Comparison of ENCODE assay signal across 31 mouse cellular contexts in the genomic region with DNA sequence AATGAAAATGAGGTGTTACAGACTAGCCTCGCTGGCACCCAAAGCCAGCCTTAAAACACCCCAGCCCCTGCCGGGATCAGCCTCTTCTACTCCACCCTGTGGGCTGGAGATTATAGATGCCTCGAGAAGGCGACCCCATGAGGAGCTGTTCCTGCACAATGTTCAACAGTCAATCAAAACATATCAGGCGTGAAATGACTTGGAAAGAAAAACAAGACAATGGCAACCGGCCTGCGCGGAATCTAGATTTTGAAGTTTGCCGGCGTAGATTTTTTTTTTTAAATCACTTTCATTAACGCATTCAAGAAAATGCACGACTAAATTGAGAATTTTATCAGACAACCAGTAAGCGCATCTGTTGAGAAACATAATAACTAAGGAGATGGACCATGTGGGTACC.
DNase-seq lines count a peak whose midpoint lies in the region; ATAC-seq and TF ChIP-seq lines count a peak whose summit lies in the region.
"Had no signal": no experiment of that assay in that cellular context is flagged by ENCODE, and none has a peak within 500 bp of the region (broad histone marks: within the 10 kb centered on the region; RNA-seq: fewer than 3 reads in every experiment).

No protein-coding gene starts in this region.

- WGBS in forebrain, embryonic 10.5 days = 38% methylated on average over 13 of the region's 13 CpGs
- 14% methylated on average over 13 of the region's 13 CpGs for WGBS in forebrain, embryonic 15.5 days
- WGBS in hindbrain, embryonic 11.5 days = 28% methylated on average over 13 of the region's 13 CpGs
- WGBS in hindbrain, embryonic 14.5 days = 13% methylated on average over 13 of the region's 13 CpGs
- 15% methylated on average over 13 of the region's 13 CpGs for WGBS in hindbrain, postnatal 0 days

- no peak for DNase-seq in forebrain, embryonic 10.5 days (ENCODE audit: extremely low spot score, low spot score)
- DNase-seq in hindbrain, embryonic 11.5 days (ENCODE audit: low spot score) = peak; percentile 38
- DNase-seq in hindbrain, embryonic 14.5 days (ENCODE audit: low spot score) = no peak
- DNase-seq in brain, embryonic 14.5 days (ENCODE audit: low read depth) = peak; percentile 67
- DNase-seq in hindbrain, postnatal 0 days (ENCODE audit: low spot score) = peak; percentile 63
- no peak for DNase-seq in adrenal gland, adult (ENCODE audit: inconsistent age in 2 of 2, low spot score in 1 of 2)
- DNase-seq in right cerebral cortex, postnatal 25 days = no peak
- DNase-seq: adrenal gland, postnatal 14 days; cerebellum, adult 18-20 months; cerebellum, postnatal 36 days; gastrocnemius, adult 2 months; gastrocnemius, postnatal 36 days; heart, adult 18-20 months; heart, postnatal 36 days; kidney, adult 11 months; kidney, postnatal 14 days; liver, embryonic 13.5 days; lung, adult 18-20 months; lung, postnatal 4 days; right cerebral cortex, postnatal 4 days; thymus, adult 2 months; thymus, postnatal 36 days had no signal

- H3K4me1 ChIP-seq in forebrain, embryonic 10.5 days = peaks cover 53% of the 10 kb centered on the region
- peaks cover 48% of the 10 kb centered on the region for H3K4me1 ChIP-seq in forebrain, embryonic 15.5 days
- peaks cover 11% of the 10 kb centered on the region for H3K4me1 ChIP-seq in hindbrain, embryonic 11.5 days (replicated peaks; ENCODE audit: control insufficient read depth, insufficient read depth, low read length)
- H3K4me1 ChIP-seq in hindbrain, embryonic 14.5 days (replicated peaks; ENCODE audit: control insufficient read depth, insufficient read depth, low read length) = peaks cover 41% of the 10 kb centered on the region
- peaks cover 15% of the 10 kb centered on the region for H3K4me1 ChIP-seq in hindbrain, postnatal 0 days (ENCODE audit: insufficient read depth, low read length)
- H3K4me1 ChIP-seq: limb, embryonic 15.5 days; liver, embryonic 13.5 days; megakaryocyte, embryonic 14.5 days had no signal

- no peaks in the 10 kb centered on the region for H3K27me3 ChIP-seq in forebrain, embryonic 10.5 days (ENCODE audit: poor library complexity, severe bottlenecking)
- no peaks in the 10 kb centered on the region for H3K27me3 ChIP-seq in forebrain, embryonic 15.5 days
- H3K27me3 ChIP-seq in hindbrain, embryonic 11.5 days (ENCODE audit: control insufficient read depth, insufficient read depth, low read length) = no peaks in the 10 kb centered on the region
- H3K27me3 ChIP-seq in hindbrain, embryonic 14.5 days (ENCODE audit: control insufficient read depth, insufficient read depth, low read length) = no peaks in the 10 kb centered on the region
- H3K27me3 ChIP-seq in hindbrain, postnatal 0 days (ENCODE audit: insufficient read depth, low read length) = no peaks in the 10 kb centered on the region
- H3K27me3 ChIP-seq: liver, embryonic 13.5 days; neural tube, embryonic 15.5 days; Patski had no signal

- no peak for TF ChIP-seq POLR2A in brain, embryonic 14.5 days (IDR thresholded peaks at IDR 0.05; ENCODE audit: borderline replicate concordance, extremely low read depth, insufficient read depth, insufficient read length, poor library complexity, severe bottlenecking)

- H3K36me3 ChIP-seq in forebrain, embryonic 10.5 days (replicated peaks) = no peaks in the 10 kb centered on the region
- H3K36me3 ChIP-seq in forebrain, embryonic 15.5 days = no peaks in the 10 kb centered on the region
- H3K36me3 ChIP-seq in hindbrain, embryonic 11.5 days (ENCODE audit: control insufficient read depth, insufficient read depth, low read length) = no peaks in the 10 kb centered on the region
- no peaks in the 10 kb centered on the region for H3K36me3 ChIP-seq in hindbrain, embryonic 14.5 days (replicated peaks; ENCODE audit: control insufficient read depth, insufficient read depth)
- no peaks in the 10 kb centered on the region for H3K36me3 ChIP-seq in hindbrain, postnatal 0 days (ENCODE audit: insufficient read depth, low read length)
- H3K36me3 ChIP-seq: limb, embryonic 10.5 days; limb, embryonic 15.5 days; liver, embryonic 13.5 days; neural tube, embryonic 15.5 days had no signal

- no peak overlapping the region for H3K9ac ChIP-seq in forebrain, embryonic 15.5 days (replicated peaks)
- no peak overlapping the region for H3K9ac ChIP-seq in hindbrain, embryonic 11.5 days (ENCODE audit: low read depth, low read length)
- H3K9ac ChIP-seq in hindbrain, embryonic 14.5 days = no peak overlapping the region
- no peak overlapping the region for H3K9ac ChIP-seq in hindbrain, postnatal 0 days (replicated peaks; ENCODE audit: low read length)
- H3K9ac ChIP-seq: limb, embryonic 15.5 days; liver, embryonic 13.5 days; neural tube, embryonic 15.5 days had no signal

- H3K4me2 ChIP-seq in forebrain, embryonic 15.5 days (replicated peaks) = no peak overlapping the region
- H3K4me2 ChIP-seq in hindbrain, embryonic 11.5 days (replicated peaks; ENCODE audit: low read depth, low read length) = no peak overlapping the region
- no peak overlapping the region for H3K4me2 ChIP-seq in hindbrain, embryonic 14.5 days (replicated peaks)
- H3K4me2 ChIP-seq in hindbrain, postnatal 0 days (ENCODE audit: low read depth, low read length) = no peak overlapping the region
- H3K4me2 ChIP-seq: heart, embryonic 11.5 days; limb, embryonic 15.5 days; liver, embryonic 13.5 days; neural tube, embryonic 15.5 days had no signal

- H3K27ac ChIP-seq in forebrain, embryonic 10.5 days = peak overlapping the region; percentile 53; the same call in 1 of the 2 replicates
- H3K27ac ChIP-seq in forebrain, embryonic 15.5 days (replicated peaks) = no peak overlapping the region
- no peak overlapping the region for H3K27ac ChIP-seq in hindbrain, embryonic 11.5 days (ENCODE audit: low read depth, low read length)
- H3K27ac ChIP-seq in hindbrain, embryonic 14.5 days = no peak overlapping the region
- no peak overlapping the region for H3K27ac ChIP-seq in hindbrain, postnatal 0 days
- H3K27ac ChIP-seq: gastrocnemius, adult 2 months; limb, embryonic 10.5 days; limb, embryonic 15.5 days; liver, embryonic 13.5 days had no signal

- no peak overlapping the region for H3K4me3 ChIP-seq in forebrain, embryonic 10.5 days
- no peak overlapping the region for H3K4me3 ChIP-seq in forebrain, embryonic 15.5 days
- no peak overlapping the region for H3K4me3 ChIP-seq in hindbrain, embryonic 11.5 days (ENCODE audit: low read depth, low read length)
- no peak overlapping the region for H3K4me3 ChIP-seq in hindbrain, embryonic 14.5 days (replicated peaks; ENCODE audit: low read length)
- H3K4me3 ChIP-seq in hindbrain, postnatal 0 days (ENCODE audit: low read length) = no peak overlapping the region
- H3K4me3 ChIP-seq: gastrocnemius, adult 2 months; left cerebral cortex, adult 2 months; limb, embryonic 10.5 days; limb, embryonic 15.5 days; liver, embryonic 13.5 days; megakaryocyte, embryonic 14.5 days; neural tube, embryonic 15.5 days had no signal

- TF ChIP-seq CTCF in brain, embryonic 14.5 days (IDR thresholded peaks at IDR 0.05; ENCODE audit: borderline replicate concordance, extremely low read depth, insufficient read depth, insufficient read length) = no peak
- TF ChIP-seq CTCF in hindbrain, postnatal 0 days (IDR thresholded peaks at IDR 0.05; ENCODE audit: low read depth) = peak; percentile 17; the same call in 1 of the 2 replicates

- no peaks in the 10 kb centered on the region for H3K9me3 ChIP-seq in forebrain, embryonic 10.5 days
- H3K9me3 ChIP-seq in forebrain, embryonic 15.5 days = no peaks in the 10 kb centered on the region
- no peaks in the 10 kb centered on the region for H3K9me3 ChIP-seq in hindbrain, embryonic 11.5 days (ENCODE audit: control insufficient read depth, low read length)
- no peaks in the 10 kb centered on the region for H3K9me3 ChIP-seq in hindbrain, embryonic 14.5 days (ENCODE audit: control insufficient read depth, low read length)
- H3K9me3 ChIP-seq in hindbrain, postnatal 0 days (ENCODE audit: low read length) = no peaks in the 10 kb centered on the region
- H3K9me3 ChIP-seq: limb, embryonic 10.5 days; limb, embryonic 15.5 days; liver, embryonic 13.5 days; megakaryocyte, embryonic 14.5 days; neural tube, embryonic 15.5 days had no signal

- no peak for ATAC-seq in forebrain, embryonic 15.5 days (replicated peaks)
- ATAC-seq in hindbrain, embryonic 11.5 days (ENCODE audit: low FRiP score) = no peak
- no peak for ATAC-seq in hindbrain, embryonic 14.5 days (ENCODE audit: low FRiP score)
- no peak for ATAC-seq in hindbrain, postnatal 0 days
- ATAC-seq: lung, postnatal 0 days; Patski had no signal

Comparison
In these comparisons a context has a peak if more than half of its experiments do, and no peak if none do; other contexts are left out.
1. DNase-seq: peak in hindbrain, embryonic 11.5 days (single experiment), brain, embryonic 14.5 days (single experiment) and hindbrain, postnatal 0 days (single experiment); none in forebrain, embryonic 10.5 days (single experiment), hindbrain, embryonic 14.5 days (single experiment), adrenal gland, adult (0 of 2) and right cerebral cortex, postnatal 25 days (single experiment).